Mouse (Mus musculus) limb, embryonic 15.5 days (tissue): ENCODE data around the gene B4galt4. TPM values are rescaled to one million over a fixed set of nuclear protein-coding genes. Genes with fewer than 3 reads are reported as not detected.

Source experiments
- ATAC-seq: fragments of 200-750 bp; cut with Nextera tagmentation; 2 replicates; pipeline ENCODE4 v1.8.0; 2017; ENCODE audit warnings: low read depth, moderate TSS enrichment; ENCODE audit not compliant: insufficient number of reproducible peaks, low FRiP score, low TSS enrichment
- H3K27ac ChIP-seq: fragments of 300-500 bp; sonication (generic); 2 replicates; pipeline ENCODE4 v1.5.1; 2015; ENCODE audit warnings: moderate library complexity, mild to moderate bottlenecking, inconsistent platforms
- H3K27me3 ChIP-seq: fragments of 300-500 bp; sonication (generic); 2 replicates; pipeline ENCODE4 v1.6.1; 2015; ENCODE audit warnings: inconsistent platforms
- H3K36me3 ChIP-seq: fragments of 300-500 bp; sonication (generic); 2 replicates; pipeline ENCODE4 v1.6.1; 2015; ENCODE audit warnings: inconsistent platforms
- H3K4me1 ChIP-seq: fragments of 300-500 bp; sonication (generic); 2 replicates; pipeline ENCODE4 v1.6.1; 2015; ENCODE audit warnings: inconsistent platforms
- H3K4me2 ChIP-seq: fragments of 300-500 bp; sonication (generic); 2 replicates; pipeline ENCODE4 v1.6.1; 2015; ENCODE audit warnings: mild to moderate bottlenecking, inconsistent platforms
- H3K4me3 ChIP-seq: fragments of 300-500 bp; sonication (generic); 2 replicates; pipeline ENCODE4 v1.5.1; 2015; ENCODE audit warnings: mild to moderate bottlenecking, inconsistent platforms
- H3K9ac ChIP-seq: fragments of 300-500 bp; sonication (generic); 2 replicates; pipeline ENCODE4 v1.6.1; 2015; ENCODE audit warnings: inconsistent platforms
- H3K9me3 ChIP-seq: fragments of 300-500 bp; sonication (generic); 2 replicates; pipeline ENCODE4 v1.6.1; 2016; ENCODE audit warnings: inconsistent platforms
- WGBS: fragments of 180-500 bp; shearing (Covaris S2); methylation state at CpG from one replicate; pipeline ENCODE4 v1.1.7; 2015; 5-methylcytosine and 5-hydroxymethylcytosine counted together
- polyA plus RNA-seq: library from polyadenylated mRNA; unstranded; fragments of >200 nt; fragmentation: Nextera tagmentation; extraction: Ambion mirVana; gene quantifications from 2 replicates; pipeline ENCODE4 v1.2.1, GENCODE M21; 2015

The B4galt4 gene
- polyA plus RNA-seq, 1 experiment from 2014 or later: 26.4 TPM

DNA sequence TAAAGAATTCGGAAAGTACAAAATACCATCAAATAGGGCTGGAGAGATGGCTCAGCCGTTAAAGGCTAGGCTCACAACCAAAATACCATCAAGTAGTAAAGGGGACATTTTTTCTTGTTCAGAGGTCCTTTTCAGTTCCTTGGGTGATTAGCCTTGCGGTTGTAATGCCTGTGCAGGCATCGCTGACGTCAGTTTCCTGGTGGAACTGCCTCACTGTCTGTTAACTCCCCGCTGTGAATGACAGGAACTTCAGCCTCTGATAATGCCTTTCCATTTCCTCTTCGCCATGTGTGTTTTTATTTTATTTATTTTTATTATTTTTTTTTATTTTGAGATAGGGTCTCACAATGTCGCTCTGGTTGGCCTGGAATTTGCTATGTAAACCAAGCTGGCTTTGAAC lies 11.1 kb upstream of the B4galt4 start:
- no peak for ATAC-seq
- Histone ChIP-seq H3K27ac (peak overlapping the region; percentile 81; the same call in 1 of the 2 replicates), H3K36me3 (no peaks in the 10 kb centered on the region), H3K4me3 (no peak overlapping the region), H3K4me2 (0 out of 2 replicates have a peak overlapping the region, but pooled peaks have one; percentile 53), H3K27me3 (no peaks in the 10 kb centered on the region), H3K9me3 (no peaks in the 10 kb centered on the region), H3K4me1 (peaks cover 18% of the 10 kb centered on the region), H3K9ac (no peak overlapping the region)
- 35% methylated on average over 8 of the region's 8 CpGs for WGBS

- H3K4me2 ChIP-seq: peak overlapping the region; percentile 84
- H3K36me3 ChIP-seq: peaks cover 4% of the 10 kb centered on the region; the same call in 1 of the 2 replicates
- no peak for ATAC-seq
- no peaks in the 10 kb centered on the region for H3K9me3 ChIP-seq
- H3K27ac ChIP-seq: no peak overlapping the region
- peak overlapping the region; percentile 90 for H3K4me3 ChIP-seq
- no peak overlapping the region for H3K9ac ChIP-seq
- 75% methylated on average over 13 of the region's 13 CpGs for WGBS
- H3K27me3 ChIP-seq: no peaks in the 10 kb centered on the region
- peaks cover 9% of the 10 kb centered on the region; the same call in 1 of the 2 replicates for H3K4me1 ChIP-seq
These were observed 710 bp upstream of the B4galt4 start for GRCm38 (mm10) chr16:38741204-38741903.

DNA sequence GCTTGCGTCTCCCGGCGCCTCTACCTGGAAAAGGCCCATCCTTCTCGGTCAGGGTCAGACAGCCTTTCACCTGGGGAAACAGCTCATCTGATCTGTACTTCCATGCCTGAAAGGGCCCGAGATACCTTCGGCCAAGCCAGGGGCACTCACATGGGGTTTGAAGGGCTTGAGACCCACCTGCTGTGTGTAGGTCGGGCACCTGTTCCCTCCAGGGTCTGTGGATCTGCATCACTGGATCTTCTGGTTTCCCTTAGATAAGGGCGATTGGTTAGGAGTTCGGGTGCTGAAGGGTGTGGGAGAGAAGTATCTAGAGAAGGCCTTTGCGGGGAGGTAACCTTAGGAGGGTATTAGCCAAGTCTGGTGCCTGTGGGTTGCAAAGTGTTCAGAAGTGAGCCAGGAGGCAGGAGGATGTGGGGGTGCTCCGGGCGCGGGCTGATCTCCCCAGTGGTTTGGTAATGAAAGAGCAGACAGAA lies 631 bp downstream of the B4galt4 start:
- H3K27me3 ChIP-seq: no peaks in the 10 kb centered on the region
- under 1% methylated on average over 13 of the region's 13 CpGs for WGBS

GRCm38 (mm10) chr16:38743941-38744673 lies 2.0 kb downstream of the B4galt4 start:
- ATAC-seq: no peak
- Histone ChIP-seq H3K36me3 (peaks cover 4% of the 10 kb centered on the region; the same call in 1 of the 2 replicates), H3K27ac (no peak overlapping the region), H3K27me3 (no peaks in the 10 kb centered on the region), H3K4me1 (peaks cover 9% of the 10 kb centered on the region; the same call in 1 of the 2 replicates), H3K4me3 (no peak overlapping the region), H3K4me2 (no peak overlapping the region), H3K9ac (no peak overlapping the region), H3K9me3 (no peaks in the 10 kb centered on the region)
- 86% methylated on average over 10 of the region's 10 CpGs for WGBS

More for the DNA sequence above, 631 bp downstream of the B4galt4 start:
- peaks cover 4% of the 10 kb centered on the region; the same call in 1 of the 2 replicates for H3K36me3 ChIP-seq
- peak overlapping the region; percentile 84 for H3K4me2 ChIP-seq
- H3K9ac ChIP-seq: peak overlapping the region; percentile 87
- peak overlapping the region; percentile 76 for H3K27ac ChIP-seq
- peaks cover 9% of the 10 kb centered on the region; the same call in 1 of the 2 replicates for H3K4me1 ChIP-seq
- H3K9me3 ChIP-seq: no peaks in the 10 kb centered on the region
- H3K4me3 ChIP-seq: peak overlapping the region; percentile 90
- peak; percentile 40; the same call in 1 of the 2 replicates for ATAC-seq

DNA sequence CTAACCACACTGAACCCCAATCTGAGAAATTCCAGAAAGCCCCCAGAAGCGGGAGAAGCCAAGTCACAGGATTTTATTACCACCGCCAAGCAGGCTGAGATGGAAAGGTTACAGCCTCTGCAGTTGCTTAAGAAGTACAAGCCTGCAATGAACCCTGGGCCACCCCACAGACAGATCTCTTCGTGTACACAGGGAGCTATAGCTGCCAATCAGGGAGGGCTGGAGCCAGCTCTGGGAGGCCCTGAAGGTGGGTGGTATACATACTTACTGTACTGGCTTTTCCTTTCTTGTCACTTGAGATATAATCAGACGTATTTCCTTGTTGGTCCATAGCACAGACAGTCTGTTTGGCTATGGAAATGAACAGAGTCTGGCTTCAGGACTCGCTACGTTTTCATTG lies 8.7 kb downstream of the B4galt4 start:
- Histone ChIP-seq H3K9ac (no peak overlapping the region), H3K4me1 (peaks cover 16% of the 10 kb centered on the region), H3K27ac (no peak overlapping the region), H3K4me3 (no peak overlapping the region), H3K36me3 (peaks cover 2% of the 10 kb centered on the region; the same call in 1 of the 2 replicates), H3K4me2 (no peak overlapping the region), H3K27me3 (no peaks in the 10 kb centered on the region), H3K9me3 (no peaks in the 10 kb centered on the region)
- WGBS: 43% methylated on average over 6 of the region's 6 CpGs
- ATAC-seq: no peak

- Histone ChIP-seq H3K4me3 (no peak overlapping the region), H3K27ac (no peak overlapping the region), H3K27me3 (no peaks in the 10 kb centered on the region), H3K4me2 (no peak overlapping the region), H3K9me3 (no peaks in the 10 kb centered on the region), H3K4me1 (peaks cover 16% of the 10 kb centered on the region), H3K36me3 (peaks cover 11% of the 10 kb centered on the region; the same call in 1 of the 2 replicates), H3K9ac (no peak overlapping the region)
- WGBS: 18% methylated on average over 11 of the region's 11 CpGs
- 0 out of 2 replicates have a peak, but pooled peaks have one; percentile 41 for ATAC-seq
These were observed 11.6 kb downstream of the B4galt4 start for GRCm38 (mm10) chr16:38753631-38754030.

DNA sequence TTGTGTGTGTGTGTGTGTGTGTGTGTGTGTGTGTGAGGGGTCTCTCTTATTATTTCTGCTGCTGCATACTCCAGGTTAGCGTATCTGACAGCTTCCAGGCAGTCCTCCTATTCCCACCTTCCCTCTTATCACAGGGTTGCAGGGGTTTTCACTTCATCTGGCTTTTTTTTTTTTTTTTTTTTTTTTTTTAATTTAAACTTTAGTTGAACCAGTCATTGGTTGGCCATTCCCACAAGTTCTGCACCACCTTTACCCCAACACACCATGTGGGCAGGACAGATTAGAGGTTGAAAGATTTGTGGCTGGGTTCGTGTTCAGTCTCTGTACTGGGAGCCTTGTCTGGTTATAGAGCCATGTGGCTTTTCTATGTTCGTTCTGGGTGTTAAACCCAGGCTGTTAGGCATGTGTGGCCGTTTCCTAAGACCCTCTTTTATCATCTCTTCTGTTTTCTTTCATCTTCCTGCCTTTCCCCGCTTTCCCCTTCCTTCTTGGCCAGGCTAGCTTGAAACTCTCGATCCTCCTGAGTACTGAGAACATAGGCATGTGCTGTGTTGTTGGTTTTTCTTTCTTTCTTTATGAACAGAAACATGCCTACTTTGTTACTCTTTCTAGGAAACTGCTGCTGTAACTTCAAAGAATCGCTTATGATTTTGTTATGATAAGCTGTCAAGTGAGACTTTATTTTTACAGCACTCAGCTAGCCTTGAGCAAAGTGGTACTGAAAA lies 13.6 kb downstream of the B4galt4 start:
- no peak overlapping the region for H3K9ac ChIP-seq
- no peaks in the 10 kb centered on the region for H3K27me3 ChIP-seq
- H3K4me1 ChIP-seq: peaks cover 16% of the 10 kb centered on the region
- no peak overlapping the region for H3K4me2 ChIP-seq
- ATAC-seq: no peak
- H3K4me3 ChIP-seq: no peak overlapping the region
- H3K9me3 ChIP-seq: no peaks in the 10 kb centered on the region
- peaks cover 24% of the 10 kb centered on the region; the same call in 1 of the 2 replicates for H3K36me3 ChIP-seq
- no peak overlapping the region for H3K27ac ChIP-seq
- WGBS: 34% methylated on average over 7 of the region's 7 CpGs

- H3K36me3 ChIP-seq: peaks cover 24% of the 10 kb centered on the region; the same call in 1 of the 2 replicates
- no peak for ATAC-seq
- H3K9ac ChIP-seq: no peak overlapping the region
- WGBS: 13% methylated on average over 5 of the region's 5 CpGs
- peaks cover 16% of the 10 kb centered on the region for H3K4me1 ChIP-seq
- H3K27ac ChIP-seq: no peak overlapping the region
- H3K4me2 ChIP-seq: no peak overlapping the region
- H3K27me3 ChIP-seq: no peaks in the 10 kb centered on the region
- H3K4me3 ChIP-seq: no peak overlapping the region
- H3K9me3 ChIP-seq: no peaks in the 10 kb centered on the region
These were observed 14.1 kb downstream of the B4galt4 start for GRCm38 (mm10) chr16:38756177-38756503.

GRCm38 (mm10) chr16:38756572-38756971 lies 14.5 kb downstream of the B4galt4 start:
- WGBS: 60% methylated on average over 4 of the region's 4 CpGs
- Histone ChIP-seq H3K4me2 (no peak overlapping the region), H3K4me3 (no peak overlapping the region), H3K27me3 (no peaks in the 10 kb centered on the region), H3K36me3 (peaks cover 24% of the 10 kb centered on the region; the same call in 1 of the 2 replicates), H3K9me3 (no peaks in the 10 kb centered on the region), H3K9ac (no peak overlapping the region), H3K27ac (no peak overlapping the region), H3K4me1 (peaks cover 16% of the 10 kb centered on the region)
- no peak for ATAC-seq

DNA sequence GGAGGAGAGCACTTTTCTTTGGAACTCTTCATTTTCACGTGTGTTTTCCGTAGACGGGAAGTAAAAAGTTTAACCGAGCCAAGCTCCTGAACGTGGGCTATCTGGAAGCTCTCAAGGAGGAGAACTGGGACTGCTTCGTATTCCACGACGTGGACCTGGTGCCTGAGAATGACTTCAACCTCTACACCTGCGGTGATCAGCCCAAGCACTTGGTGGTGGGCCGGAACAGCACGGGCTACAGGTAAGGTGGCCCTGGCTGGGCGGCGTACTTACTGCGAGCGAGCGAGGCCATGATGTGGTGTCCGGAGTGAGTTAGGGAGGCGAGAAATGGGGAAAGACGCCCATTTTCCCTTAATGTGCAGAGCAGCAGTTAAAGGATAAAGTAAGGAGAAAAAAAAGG lies 15.6 kb downstream of the B4galt4 start:
- Histone ChIP-seq H3K36me3 (peaks cover 31% of the 10 kb centered on the region), H3K4me1 (peaks cover 16% of the 10 kb centered on the region), H3K27ac (no peak overlapping the region), H3K9ac (no peak overlapping the region), H3K4me2 (no peak overlapping the region), H3K9me3 (no peaks in the 10 kb centered on the region), H3K27me3 (no peaks in the 10 kb centered on the region), H3K4me3 (no peak overlapping the region)
- WGBS: 91% methylated on average over 19 of the region's 19 CpGs
- no peak for ATAC-seq

- H3K4me1 ChIP-seq: peaks cover 10% of the 10 kb centered on the region
- H3K27me3 ChIP-seq: no peaks in the 10 kb centered on the region
- no peak overlapping the region for H3K9ac ChIP-seq
- no peaks in the 10 kb centered on the region for H3K9me3 ChIP-seq
- WGBS: 73% methylated on average over 12 of the region's 12 CpGs
- H3K27ac ChIP-seq: no peak overlapping the region
- no peak overlapping the region for H3K4me3 ChIP-seq
- no peak overlapping the region for H3K4me2 ChIP-seq
- ATAC-seq: no peak
- H3K36me3 ChIP-seq: peaks cover 35% of the 10 kb centered on the region
These were observed 16.2 kb downstream of the B4galt4 start for GRCm38 (mm10) chr16:38758104-38758861.
